Mouse (Mus musculus) thymus, postnatal 10 days (tissue): ENCODE data around the gene Glod4.
"Not testable (repeated sequence)": the region's sequence is repeated elsewhere in the genome, so short reads cannot be mapped to it uniquely, and the experiment has no call there.

Experiments
- DNase-seq, 2 experiments: peaks; one replicate each; pipeline ENCODE4 v3.0.0; 2021; ENCODE audit warnings: low spot score in 2 of 2

Glod4 gene

GRCm38 (mm10) chr11:76257386-76257785, 13.9 kb upstream of the Glod4 start:
- DNase-seq = no peak

DNA sequence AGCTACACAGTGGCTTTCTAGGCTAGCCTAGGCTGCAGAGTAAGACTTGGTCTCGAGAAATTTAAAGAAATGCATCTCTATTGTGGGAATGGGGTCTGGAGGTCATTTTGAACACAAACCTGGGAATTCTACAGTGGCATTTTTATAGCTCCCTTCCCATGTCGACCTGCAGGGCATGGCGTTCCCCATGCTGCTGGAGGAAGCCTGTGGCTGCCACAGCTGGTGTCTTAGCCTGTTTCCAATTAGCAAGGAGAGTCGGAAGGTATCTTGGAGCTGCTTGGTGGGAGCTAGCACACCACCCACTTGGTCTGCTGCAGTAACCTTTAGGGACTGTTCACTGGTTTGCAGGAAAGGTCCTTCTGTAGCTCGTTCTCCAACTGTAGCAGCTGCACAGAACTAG, 12.6 kb upstream of the Glod4 start:
- DNase-seq = no peak

GRCm38 (mm10) chr11:76255431-76256001, 12.0 kb upstream of the Glod4 start:
- no peak for DNase-seq

DNA sequence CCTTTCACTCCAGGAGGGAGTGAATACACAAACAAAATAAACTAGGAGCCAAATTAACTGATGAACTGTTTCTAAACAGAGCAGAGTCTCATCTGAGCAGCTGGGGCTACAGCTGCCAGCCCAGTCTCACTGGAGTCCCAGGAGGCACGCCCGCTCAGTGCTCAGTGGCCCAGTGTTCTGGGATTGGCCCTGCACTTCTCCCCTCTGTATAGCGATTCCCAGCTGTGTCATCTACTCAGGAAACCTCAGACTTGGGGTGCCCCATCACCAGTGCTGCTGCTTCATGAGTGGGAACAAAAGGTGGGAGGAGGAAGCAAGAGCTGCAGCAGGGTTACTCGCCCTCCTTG, 10.4 kb upstream of the Glod4 start:
- DNase-seq = no peak

GRCm38 (mm10) chr11:76253145-76253917, 9.8 kb upstream of the Glod4 start:
- DNase-seq = peak; percentile 60 to 81

DNA sequence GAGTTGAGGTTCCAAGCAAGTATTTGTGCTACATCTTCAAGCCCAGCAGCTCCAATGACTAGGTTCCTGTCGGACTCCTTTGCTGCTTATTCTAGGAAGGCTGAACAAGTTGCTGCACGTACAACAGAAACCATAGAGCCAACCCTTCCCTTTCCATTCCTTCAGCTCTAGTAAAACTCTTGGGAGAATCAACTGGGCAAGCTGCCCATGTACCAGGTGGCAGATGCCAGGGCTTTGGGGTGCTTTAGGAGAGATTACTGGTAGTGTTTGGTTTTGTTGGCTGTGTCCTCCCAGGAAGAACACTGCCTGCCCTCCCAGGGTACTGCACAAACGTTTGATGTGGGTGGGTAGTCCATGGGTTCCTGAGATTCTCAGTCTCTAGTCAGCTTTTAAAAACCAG, 8.5 kb upstream of the Glod4 start:
- DNase-seq = no peak

DNA sequence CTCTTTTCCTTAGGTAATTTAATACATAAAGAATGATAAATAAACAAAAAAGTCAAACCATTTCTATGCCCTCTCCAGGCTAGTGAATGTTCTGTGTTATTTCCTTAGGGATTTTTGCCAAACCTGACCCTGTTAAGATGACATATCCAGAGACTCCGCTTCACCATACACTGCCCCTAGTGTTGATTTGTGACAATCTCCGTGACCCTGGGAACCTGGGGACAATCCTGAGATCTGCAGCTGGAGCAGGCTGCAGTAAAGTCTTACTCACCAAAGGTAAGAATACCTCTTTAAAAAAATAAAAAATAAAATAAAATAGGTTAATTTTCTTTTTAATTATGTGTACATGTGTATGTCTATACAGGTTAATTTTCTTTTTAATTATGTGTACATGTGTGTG, 3.7 kb upstream of the Glod4 start:
- DNase-seq = no peak

GRCm38 (mm10) chr11:76246439-76246838, 2.9 kb upstream of the Glod4 start:
- no peak for DNase-seq

- DNase-seq = no peak
These were observed 454 bp upstream of the Glod4 start for GRCm38 (mm10) chr11:76243811-76244546.

GRCm38 (mm10) chr11:76239750-76240149, 3.8 kb downstream of the Glod4 start:
- DNase-seq = no peak

DNA sequence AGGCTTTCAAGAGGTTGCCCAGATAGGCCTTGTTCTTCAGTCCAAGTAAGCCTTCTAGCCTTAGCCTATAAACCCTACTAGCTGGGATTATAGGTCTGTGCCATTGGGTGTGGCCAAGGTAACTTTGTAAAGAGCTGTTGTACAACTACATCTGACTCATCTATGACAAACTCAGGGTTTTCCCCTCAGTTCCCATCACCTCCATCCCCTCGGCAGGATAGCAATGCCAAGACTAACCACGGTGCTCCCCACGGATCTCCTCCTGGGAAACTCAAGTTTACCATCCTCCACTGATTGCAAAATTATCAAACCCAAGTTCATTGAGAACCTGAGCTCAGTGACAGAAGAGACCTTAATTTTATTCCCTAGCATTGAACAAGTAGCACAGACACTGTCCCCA, 7.4 kb downstream of the Glod4 start:
- no peak for DNase-seq

DNA sequence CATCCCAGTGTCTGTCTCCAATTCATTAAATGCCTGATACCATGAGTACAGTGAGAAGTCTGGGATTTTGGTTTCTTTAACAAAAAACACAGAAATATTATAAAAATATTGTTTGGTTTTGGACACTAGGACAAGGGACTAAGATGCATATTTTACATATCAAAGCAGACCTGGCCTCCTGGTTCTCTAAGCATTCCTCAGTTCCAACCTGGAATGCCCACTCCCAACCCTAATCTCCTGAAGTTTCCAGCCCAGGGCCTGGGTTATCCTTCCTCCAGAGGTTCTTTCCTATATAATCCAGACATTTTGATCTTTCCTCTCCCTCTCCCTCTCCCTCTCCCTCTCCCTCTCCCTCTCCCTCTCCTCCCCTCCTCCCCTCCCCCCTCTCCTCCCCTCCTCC, 18.5 kb downstream of the Glod4 start:
- no peak for DNase-seq

DNA sequence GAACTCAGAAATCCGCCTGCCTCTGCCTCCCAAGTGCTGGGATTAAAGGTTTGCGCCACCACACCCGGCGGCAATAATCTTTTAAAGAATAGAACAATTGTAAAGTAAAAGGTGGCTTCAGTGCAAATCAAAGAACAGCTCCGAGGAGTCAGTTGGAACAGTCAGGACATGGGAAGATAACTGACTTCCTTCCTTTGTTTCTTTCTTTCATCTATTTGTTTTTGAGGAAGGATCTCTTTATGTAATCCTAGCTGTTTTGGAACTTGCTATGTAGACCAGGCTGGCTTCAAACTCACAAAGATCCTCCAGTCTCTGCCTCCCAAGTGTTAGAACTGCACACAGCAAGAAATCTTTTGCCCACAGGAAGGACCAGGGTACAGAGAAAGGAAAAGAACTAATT, 18.9 kb downstream of the Glod4 start:
- DNase-seq = no peak

DNA sequence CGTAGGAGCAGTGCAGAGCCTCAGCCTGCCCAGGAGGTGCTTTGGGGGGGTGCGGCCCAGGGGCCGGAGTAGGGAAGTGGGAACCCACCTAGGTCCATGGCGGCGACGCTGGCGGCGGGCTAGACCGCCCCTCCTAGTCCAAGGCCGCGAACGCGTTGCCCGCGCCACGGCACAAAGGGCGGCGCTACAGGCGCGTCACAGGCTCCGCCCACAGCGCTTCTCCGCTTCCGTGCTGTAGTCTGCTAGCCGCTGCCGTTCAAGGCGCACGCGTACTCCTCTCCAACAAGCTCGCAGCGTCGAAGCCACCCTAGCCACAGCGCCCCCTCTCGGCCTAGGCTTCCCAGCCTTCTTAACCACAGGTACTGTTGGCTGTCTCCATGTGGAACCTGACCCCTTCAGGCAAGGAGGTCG, 26.1 kb downstream of the Glod4 start, which contains the start of the genes Dbil5 and Gemin4:
Gene Dbil5 (plus strand): TSS at position 219 of the 411 bp plus-strand sequence.
Gene Gemin4 (minus strand): TSS at position 275 of the 411 bp plus-strand sequence.
- peak; percentile 95 to 99 for DNase-seq

- no peak for DNase-seq
These were observed 26.7 kb downstream of the Glod4 start for GRCm38 (mm10) chr11:76216681-76217389.

DNA sequence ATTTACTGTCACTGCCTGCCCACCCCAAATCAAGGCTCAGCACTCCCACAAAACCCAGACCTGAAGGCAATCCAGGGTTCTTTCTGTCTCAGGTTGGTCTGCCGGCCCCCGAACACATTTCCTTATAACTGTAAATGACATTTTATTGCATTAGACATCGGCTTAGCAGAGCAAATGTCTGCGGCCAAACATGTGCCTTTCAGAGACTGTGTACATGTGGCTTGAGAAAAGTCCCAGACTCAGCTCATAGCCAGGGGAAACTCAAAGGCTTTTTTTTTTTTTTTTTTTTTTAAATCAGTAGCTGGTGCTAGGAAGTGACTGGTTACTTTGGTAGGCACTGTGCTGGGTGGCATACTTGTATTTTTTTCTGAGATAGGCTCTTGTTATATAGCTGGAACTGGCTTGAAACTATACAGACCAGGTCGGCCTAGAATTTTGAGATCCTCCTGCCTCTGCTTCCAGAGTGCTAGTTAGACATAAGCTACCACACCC, 27.4 kb downstream of the Glod4 start:
- DNase-seq = no peak

- no peak for DNase-seq
These were observed 28.5 kb downstream of the Glod4 start for GRCm38 (mm10) chr11:76215011-76215410.

DNA sequence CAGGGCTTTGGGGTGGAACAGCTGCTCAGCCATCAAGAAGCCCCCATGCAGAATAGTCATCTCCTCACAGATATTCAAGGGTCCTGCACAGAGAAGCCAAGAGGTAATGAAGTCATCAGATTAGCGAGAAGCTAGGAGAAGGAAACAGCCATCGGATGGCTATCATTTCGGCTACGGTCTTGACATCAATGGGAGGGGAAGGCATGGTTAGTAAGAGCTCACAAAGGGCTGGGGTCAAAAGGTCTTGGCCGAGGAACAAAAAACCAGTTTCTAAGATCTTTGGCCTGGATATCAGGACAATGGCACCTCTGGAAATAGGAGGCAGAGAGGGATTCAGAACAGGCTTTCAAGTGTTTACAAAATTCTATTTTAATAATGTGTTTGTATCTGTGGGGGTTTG, 29.7 kb downstream of the Glod4 start:
- no peak for DNase-seq

GRCm38 (mm10) chr11:76211595-76211994, 31.9 kb downstream of the Glod4 start:
- DNase-seq = not testable (repeated sequence)

DNA sequence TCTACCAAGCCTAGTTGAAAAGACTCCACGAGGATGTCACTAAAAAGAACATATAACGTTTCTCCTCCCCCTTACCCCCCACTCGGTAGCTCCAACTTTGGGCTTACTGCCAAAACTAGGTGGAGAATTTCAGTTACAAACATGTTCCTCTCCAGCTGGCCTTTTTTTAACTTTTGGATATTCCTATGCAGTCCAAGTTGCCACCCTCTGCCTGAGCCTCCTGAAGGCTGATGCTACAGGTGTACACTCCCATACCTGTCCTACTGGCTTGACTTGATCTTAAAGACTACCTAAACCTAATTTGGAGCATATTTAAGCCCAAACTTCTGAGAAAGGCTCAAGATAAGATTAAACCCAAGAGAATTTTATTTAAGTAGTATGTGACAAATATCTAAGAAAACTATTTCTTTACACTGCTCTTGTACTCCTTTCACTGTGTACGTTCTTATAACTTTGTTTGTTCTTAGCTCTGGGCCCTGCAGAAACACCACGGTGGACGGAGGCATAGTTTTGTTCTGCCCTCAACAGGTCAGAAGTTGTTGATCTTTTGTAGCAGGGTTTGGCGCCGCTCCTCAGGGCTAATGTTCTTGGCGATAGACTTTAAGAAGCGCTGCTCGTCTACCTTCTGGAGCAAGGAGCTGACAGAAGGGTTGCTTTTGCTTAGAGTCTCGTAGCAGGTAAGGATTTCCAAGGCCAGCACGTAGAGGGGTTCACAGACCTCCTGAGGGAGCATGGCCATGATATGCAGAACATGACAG, 33.1 kb downstream of the Glod4 start:
- no peak for DNase-seq

- DNase-seq = no peak
These were observed 36.7 kb downstream of the Glod4 start for GRCm38 (mm10) chr11:76206793-76207192.
